In genomic region chr2:27621741-27622140, GRCm38 (mm10) we compare ENCODE assay signal across 12 mouse cellular contexts.
"Had no signal": no experiment of that assay in that cellular context is flagged by ENCODE, and none has a peak within 500 bp of the region (broad histone marks: within the 10 kb centered on the region; RNA-seq: fewer than 3 reads in every experiment).

No protein-coding gene starts in this region.

- H3K9me3 ChIP-seq: liver, embryonic 13.5 days had no signal

- H3K27me3 ChIP-seq: liver, embryonic 13.5 days had no signal

- H3K4me3 ChIP-seq: layer of hippocampus, adult 2 months; liver, embryonic 13.5 days had no signal

- H3K4me2 ChIP-seq: liver, embryonic 13.5 days; lung, embryonic 14.5 days had no signal

- ATAC-seq: lung, postnatal 0 days had no signal

- H3K27ac ChIP-seq: kidney, postnatal 0 days; layer of hippocampus, adult 2 months; liver, embryonic 13.5 days; macrophage had no signal

- H3K36me3 ChIP-seq: liver, embryonic 13.5 days had no signal

- DNase-seq: kidney, adult 2 months; kidney, postnatal 25 days; layer of hippocampus, adult 9-11 months; liver, embryonic 13.5 days; lung, embryonic 14.5 days; midbrain, embryonic 14.5 days; thymus, adult 18-20 months; thymus, postnatal 36 days had no signal

- H3K9ac ChIP-seq: liver, embryonic 13.5 days; lung, embryonic 14.5 days had no signal
